Mouse (Mus musculus) hindlimb bud, embryonic 11.5 days (tissue): ENCODE data around the gene Mcm8.

Source experiments
- DNase-seq: peaks from one replicate; pipeline ENCODE4 v3.0.0-alpha.2; 2012; ENCODE audit warnings: low read depth, low spot score; ENCODE audit errors: extremely low spot score

The Mcm8 gene

DNA sequence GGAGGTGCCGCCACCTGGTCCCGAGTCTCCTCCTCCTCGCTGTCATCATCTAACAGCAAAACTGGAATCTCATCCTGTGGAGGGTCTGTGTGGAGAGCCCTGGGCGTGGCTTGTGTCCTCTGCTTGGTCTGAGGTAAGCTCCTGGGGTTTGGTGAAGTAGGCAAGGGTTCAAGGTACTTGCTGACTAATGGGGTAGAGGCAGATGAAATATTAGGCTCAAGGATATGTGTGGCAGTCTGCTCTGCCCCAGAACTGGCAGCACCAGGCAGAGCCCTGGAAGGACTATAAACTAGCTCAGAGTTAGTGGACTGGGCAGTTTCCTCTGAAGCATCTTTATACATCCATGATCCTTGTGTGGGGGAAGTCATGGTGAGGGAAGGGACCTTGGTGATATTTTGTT, 54.3 kb downstream of the Mcm8 start:
- DNase-seq, result no peak

DNA sequence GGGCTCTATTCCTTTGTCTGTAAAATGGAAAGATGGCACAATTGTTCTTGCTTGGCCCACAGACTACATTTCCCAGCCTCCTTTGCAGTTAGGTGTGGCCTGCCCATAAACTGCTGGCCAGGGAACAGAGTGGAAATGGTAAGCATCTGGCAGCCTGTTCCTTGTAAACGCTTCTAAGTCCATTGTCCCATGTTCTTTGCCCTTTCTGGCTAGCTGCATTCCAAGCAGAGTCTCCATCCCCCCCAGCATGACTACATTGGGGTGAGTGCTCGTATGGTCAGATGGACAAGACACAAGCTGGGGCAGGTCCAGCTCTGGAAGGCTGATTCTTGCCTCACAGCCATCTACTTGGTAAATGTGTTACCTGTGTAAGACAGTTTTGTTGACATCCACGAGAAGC, 55.7 kb downstream of the Mcm8 start:
- no peak for DNase-seq

DNA sequence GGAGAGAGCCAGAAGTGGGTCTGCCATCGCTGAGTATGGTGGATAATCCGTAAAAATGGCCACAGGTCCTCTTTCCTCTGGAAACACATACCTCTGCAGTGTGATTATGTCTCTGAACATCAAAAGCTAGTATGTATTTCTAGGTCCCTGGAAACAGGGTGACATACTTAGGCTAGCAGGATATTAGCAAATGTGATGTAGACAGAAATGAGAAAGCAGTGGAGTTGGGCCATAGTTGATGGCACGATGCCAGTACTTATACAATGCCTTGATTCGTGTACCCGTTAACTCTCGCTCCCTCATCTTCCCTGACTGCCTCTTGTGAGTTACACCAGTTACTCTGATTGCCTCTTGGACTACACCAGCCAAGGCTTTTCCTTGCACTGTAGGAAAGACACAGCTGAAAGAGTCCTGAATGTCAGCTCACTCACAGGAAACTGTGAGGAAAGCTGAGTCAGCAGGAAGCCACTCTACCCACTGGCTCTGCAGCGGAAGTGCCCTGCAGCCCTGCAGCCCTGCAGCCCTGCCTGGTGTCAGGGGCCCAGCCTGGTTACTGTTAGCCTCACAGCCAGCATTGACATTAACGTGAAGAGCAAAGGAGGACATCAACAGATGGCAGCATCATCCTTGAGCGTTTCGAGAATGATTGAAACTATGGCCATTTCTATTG, 57.9 kb downstream of the Mcm8 start:
- no peak for DNase-seq

DNA sequence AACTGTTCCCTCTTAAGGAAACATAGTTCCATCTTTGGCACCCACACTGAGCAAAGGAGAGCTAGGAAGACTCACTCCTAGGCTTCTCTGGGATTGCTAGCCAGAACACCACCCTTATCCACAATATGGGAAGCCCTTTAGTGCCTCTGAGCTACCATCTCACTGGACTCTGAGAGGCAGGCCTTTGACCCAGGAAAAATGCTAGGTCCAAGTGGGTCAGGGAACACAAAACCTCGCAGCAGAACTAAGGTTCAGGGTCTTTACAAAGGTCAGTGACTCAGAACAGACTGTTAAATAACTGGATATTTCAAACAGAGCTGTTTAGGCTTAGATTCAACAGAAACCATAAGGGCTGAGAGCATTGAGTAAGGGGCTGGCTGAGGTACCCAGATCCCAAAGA, 61.0 kb downstream of the Mcm8 start:
- DNase-seq, result no peak

DNA sequence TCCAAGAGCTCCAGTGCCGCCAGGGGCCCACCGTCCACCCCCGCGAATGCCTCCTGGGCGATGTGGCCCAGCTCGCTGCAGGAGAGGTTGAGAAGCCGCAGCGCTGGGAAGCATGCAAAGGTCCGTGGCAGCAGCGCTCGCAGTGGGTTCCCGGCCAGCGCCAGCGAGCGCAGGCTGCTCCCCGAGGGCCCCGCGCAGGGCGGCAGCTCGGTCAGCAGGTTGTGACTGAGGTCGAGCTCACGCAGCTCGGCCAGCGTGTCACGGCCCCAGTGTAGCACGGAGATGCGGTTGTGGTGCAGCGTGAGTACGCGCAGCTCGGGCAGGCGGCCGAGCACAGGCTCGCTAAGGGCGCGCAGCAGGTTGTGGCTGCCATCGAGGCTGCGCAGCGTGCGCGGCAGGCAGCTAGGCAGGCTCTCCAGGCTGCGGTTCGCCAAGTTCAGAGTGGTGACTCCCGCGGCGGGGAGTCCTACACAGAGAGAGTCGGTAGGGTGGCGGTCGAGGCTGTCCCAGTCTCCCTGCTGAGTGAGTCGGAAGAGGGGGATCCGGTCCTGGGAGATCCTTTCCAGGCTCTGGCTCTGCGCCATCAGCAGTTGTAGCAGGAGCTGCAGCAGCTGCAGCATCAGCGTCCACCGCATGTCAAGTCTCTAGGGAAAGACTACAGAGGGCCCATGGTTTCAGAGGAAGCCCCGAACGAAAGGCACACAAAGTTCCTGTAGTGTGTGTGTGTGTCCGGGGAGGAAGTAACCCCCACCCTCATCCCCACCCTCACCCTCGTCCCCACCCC, 63.5 kb downstream of the Mcm8 start:
- no peak for DNase-seq

DNA sequence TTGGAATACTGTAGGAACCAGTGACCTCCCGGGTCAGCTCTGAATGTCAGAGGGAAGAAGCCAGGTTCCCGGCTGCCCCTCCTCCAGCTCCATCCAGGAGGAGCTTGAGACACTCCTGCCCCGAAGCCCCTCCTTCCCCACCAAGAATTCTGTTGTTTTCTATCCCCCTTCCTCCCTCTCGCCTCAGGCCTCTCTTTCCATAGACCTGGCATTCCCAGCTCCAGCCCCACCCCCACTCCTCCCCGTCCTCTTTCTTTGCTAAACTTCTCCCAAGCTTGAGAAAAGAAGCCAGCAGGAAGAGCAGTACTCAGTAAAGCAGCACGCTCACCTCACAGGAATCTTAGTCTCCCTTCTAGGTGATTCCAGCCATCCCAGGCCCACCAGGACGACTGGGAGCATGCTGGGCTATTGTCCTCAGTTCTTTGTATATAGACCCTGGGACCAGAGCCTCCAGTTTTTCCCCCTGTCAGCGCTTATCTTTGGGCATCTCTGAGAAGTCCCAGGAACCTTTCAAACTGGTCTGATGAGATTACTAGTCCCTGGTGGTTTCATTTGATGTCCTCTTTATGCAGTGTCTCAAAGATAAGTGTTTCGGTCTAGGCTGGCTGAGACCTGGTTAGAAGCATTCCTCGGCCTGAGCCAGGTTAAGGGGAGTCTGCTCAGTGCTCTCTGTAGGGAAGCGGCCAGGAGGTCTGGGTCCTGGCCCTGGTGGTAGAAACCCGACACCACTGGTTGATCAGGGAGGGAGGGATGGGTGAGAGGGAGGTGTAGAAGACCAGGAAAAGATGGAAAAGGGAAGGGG, 65.1 kb downstream of the Mcm8 start, which contains the start of gene Lrrn4:
TSS of gene Lrrn4 (minus strand) at position 48 of the 802 bp plus-strand sequence.
- DNase-seq, result no peak

DNA sequence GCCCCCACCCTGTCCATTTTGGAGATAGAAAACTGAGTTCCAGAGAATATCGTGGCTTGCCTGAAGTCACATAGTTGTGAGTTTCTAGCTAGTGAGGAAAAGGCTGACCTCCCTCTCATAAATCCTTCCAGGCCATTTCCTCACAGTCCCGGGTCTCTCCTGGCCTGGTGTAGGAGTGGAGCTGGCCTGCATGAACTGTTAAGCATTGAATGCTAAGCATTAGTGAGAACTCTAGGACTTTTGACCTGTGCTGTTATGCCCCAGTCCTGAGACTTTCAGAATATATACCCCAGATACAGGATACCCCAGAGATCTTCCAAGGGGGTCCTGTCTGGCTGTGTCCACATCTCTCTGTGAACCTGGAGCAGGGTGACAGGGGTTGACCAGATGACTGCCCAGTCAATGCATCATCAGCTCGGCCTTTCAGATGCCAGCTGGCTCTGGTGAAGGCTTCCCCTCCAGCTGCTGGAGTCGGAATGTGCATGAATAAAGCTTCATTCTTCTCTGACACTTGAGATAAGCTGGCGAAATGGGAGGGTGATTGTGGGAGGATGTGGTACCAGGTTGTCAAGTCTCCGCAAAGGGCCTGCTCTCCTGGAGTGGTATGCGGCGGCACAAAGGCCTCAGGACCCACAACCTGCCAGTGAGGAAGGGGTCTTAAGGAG, 68.5 kb downstream of the Mcm8 start:
- DNase-seq, result no peak

DNA sequence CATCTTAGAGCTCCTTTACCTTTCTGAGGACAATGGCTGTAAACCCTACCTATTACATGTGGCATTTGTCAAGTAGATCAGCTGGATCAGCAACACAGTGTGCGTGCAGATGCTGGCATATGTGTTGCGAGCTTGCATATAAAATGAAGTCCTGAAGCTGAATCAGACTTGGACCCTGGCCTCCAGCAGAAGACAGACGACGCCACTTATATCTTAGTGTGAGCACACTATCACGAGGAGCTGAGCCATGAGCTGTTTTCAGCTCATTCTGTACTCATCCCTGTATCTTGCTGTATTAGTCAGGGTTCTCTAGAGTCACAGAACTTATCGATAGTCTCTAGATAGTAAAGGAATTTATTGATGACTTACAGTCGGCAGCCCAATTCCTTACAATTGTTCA, 69.4 kb downstream of the Mcm8 start:
- no peak for DNase-seq
